Comparison of ENCODE assay signal across 1 mouse cellular context in the genomic region with DNA sequence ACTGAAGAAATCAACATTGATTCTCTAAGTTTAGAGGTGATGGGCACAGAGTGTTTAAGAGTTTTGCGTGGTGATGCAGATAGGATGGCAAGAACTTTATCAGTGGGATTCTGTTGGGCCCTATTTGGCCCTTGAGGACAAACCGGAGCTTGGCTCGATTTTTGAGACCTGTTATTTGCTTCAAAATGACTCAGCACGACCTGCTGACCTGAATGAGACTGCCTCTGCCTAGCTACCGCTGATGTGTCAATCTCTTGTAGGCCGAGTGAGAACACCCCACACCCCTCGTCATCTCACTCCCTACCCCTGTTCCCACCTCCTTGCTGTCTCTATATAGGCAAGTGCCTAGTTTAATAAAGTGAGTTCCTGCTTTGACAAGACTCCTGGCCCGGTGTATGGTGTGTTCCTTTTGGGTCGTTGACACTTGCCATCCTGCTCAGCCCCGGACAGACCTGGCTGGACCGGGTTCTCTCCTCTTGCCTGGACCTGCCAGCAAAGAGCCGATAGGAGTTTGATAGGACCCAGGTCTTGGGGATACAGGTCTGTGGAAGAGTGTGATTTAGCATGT.
TF ChIP-seq lines count a peak whose summit lies in the region.

No protein-coding gene starts in this region.

TF ChIP-seq in CH12.LX, 34 proteins besides CTCF, POLR2A, EP300 and RAD21 (continued from another document):
- 0 out of 2 replicates have a peak, but pooled peaks have one; percentile 42 for TF ChIP-seq POLR2AphosphoS2 (IDR thresholded peaks at IDR 0.05; ENCODE audit: low read depth, low read length)
- no peak for TF ChIP-seq ZNF384 (IDR thresholded peaks at IDR 0.05; ENCODE audit: low read depth, low read length)
- peak; percentile 98 for TF ChIP-seq CHD2 (IDR thresholded peaks at IDR 0.05; ENCODE audit: low read length)
- no peak for TF ChIP-seq ZKSCAN1 (IDR thresholded peaks at IDR 0.05; ENCODE audit: borderline replicate concordance, low read depth, low read length)
- 0 out of 2 replicates have a peak, but pooled peaks have one; percentile 35 for TF ChIP-seq MAZ (IDR thresholded peaks at IDR 0.05; ENCODE audit: low read depth, low read length)
- no peak for TF ChIP-seq PAX5 (IDR thresholded peaks at IDR 0.05; ENCODE audit: low read length)
- peak; percentile 13; the same call in 1 of the 2 replicates for TF ChIP-seq MAX (IDR thresholded peaks at IDR 0.05; ENCODE audit: low read length)
- TF ChIP-seq ZMIZ1 (IDR thresholded peaks at IDR 0.05; ENCODE audit: low read depth, low read length), result peak; percentile 74
- TF ChIP-seq TCF12 (IDR thresholded peaks at IDR 0.05; ENCODE audit: low read depth, low read length), result peak; percentile 74
- peak; percentile 69 for TF ChIP-seq JUN (IDR thresholded peaks at IDR 0.05; ENCODE audit: insufficient read depth, low read depth, low read length)
- TF ChIP-seq JUND (conservative IDR thresholded peaks at IDR 0.05; ENCODE audit: low read depth, low read length), result peak; percentile 70
- TF ChIP-seq USF2 (conservative IDR thresholded peaks at IDR 0.05; ENCODE audit: low read depth, low read length), result no peak
- peak; percentile 91 for TF ChIP-seq MAFK (IDR thresholded peaks at IDR 0.05; ENCODE audit: insufficient replicate concordance, low read length)
- peak; percentile 45; the same call in 1 of the 2 replicates for TF ChIP-seq SIN3A (IDR thresholded peaks at IDR 0.05; ENCODE audit: low read length)
- 0 out of 2 replicates have a peak, but pooled peaks have one; percentile 42 for TF ChIP-seq ELF1 (IDR thresholded peaks at IDR 0.05; ENCODE audit: low read depth, low read length)
- TF ChIP-seq IRF4 (IDR thresholded peaks at IDR 0.05; ENCODE audit: low read depth, low read length), result peak; percentile 87; the same call in 1 of the 2 replicates
- peak; percentile 82 for TF ChIP-seq NELFE (IDR thresholded peaks at IDR 0.05; ENCODE audit: low read depth, low read length)
